ENCODE assay signal across 8 mouse cellular contexts in the genomic region with DNA sequence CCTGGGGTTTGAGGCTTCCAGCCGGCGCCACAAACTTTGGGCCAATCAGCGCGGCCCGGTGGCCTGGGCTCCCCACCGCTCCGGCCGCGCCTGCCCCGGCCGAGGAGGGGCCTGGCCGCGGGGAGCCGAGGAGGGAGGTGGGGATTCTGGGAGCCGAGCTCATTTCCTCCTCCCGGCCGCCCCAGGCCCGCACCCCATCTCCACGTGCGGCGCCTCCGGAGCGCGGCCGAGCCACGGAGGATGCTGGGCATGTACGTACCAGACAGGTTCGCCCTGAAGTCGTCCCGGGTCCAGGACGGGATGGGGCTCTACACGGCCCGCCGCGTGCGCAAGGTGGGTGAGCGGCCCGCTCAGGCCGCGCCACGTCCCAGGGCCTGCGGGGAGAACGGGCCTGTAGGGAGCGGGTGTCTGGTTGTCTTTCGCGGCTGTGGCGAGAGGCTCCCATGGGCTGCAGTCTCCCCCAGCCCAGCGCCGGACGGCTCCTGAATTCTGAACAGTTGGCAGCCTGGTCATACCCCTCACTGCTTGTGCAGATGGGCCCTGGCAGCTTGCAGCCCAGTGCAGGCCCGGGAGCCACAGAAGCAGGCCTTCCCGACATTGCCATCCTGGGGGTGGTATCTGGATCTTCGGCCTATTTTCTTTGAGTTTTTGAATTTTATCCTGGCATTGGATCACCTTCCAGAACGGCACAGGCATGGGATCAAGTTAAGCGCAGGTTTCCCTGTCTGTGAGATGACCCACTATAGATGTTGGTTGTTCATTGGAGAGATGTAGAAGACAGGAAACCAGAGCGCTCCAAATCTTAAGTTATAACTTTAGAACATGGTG. TPM values are rescaled to one million over a fixed set of nuclear protein-coding genes. Genes with fewer than 3 reads are reported as not detected.
DNase-seq lines count a peak whose midpoint lies in the region; ATAC-seq lines count a peak whose summit lies in the region.

A gene (plus strand): TSS at position 128 of the 828 bp plus-strand sequence.

- peak within 1 kb of the TSS; percentile 83 for H3K9ac ChIP-seq in limb, embryonic 11.5 days (ENCODE audit: low read length)
- peak within 1 kb of the TSS; percentile 81 for H3K9ac ChIP-seq in midbrain, embryonic 12.5 days (replicated peaks)
- peak within 1 kb of the TSS; percentile 81 for H3K9ac ChIP-seq in stomach, embryonic 16.5 days (ENCODE audit: low read length)

- DNase-seq in layer of hippocampus, adult 11-12 months (ENCODE audit: low spot score): peak; percentile 24
- DNase-seq in layer of hippocampus, adult 9-10 months (ENCODE audit: low spot score): no peak
- DNase-seq in embryonic facial prominence, embryonic 10.5 days (ENCODE audit: low spot score): peak; percentile 83
- peak; percentile 73 to 75 for DNase-seq in heart, adult 18-20 months
- DNase-seq in kidney, adult 11 months: peak; percentile 20
- peak; percentile 81 for DNase-seq in limb, embryonic 11.5 days (ENCODE audit: low spot score)

- H3K27ac ChIP-seq in embryonic facial prominence, embryonic 10.5 days (replicated peaks): peak within 1 kb of the TSS; percentile 96
- 0 out of 2 replicates have a peak within 1 kb of the TSS, but pooled peaks have one; percentile 30 for H3K27ac ChIP-seq in limb, embryonic 11.5 days (replicated peaks; ENCODE audit: low read depth, low read length)
- H3K27ac ChIP-seq in midbrain, embryonic 12.5 days (replicated peaks): peak within 1 kb of the TSS; percentile 49
- H3K27ac ChIP-seq in stomach, embryonic 16.5 days (ENCODE audit: low read length): peak within 1 kb of the TSS; percentile 74

- H3K36me3 ChIP-seq in embryonic facial prominence, embryonic 10.5 days (replicated peaks): no peaks in the 10 kb centered on the region
- H3K36me3 ChIP-seq in limb, embryonic 11.5 days (ENCODE audit: control insufficient read depth, insufficient read depth, low read length): no peaks in the 10 kb centered on the region
- H3K36me3 ChIP-seq in midbrain, embryonic 12.5 days: no peaks in the 10 kb centered on the region
- no peaks in the 10 kb centered on the region for H3K36me3 ChIP-seq in stomach, embryonic 16.5 days (ENCODE audit: control insufficient read depth, insufficient read depth, low read length)

- H3K4me1 ChIP-seq in embryonic facial prominence, embryonic 10.5 days: peaks cover 26% of the 10 kb centered on the region
- no peaks in the 10 kb centered on the region for H3K4me1 ChIP-seq in limb, embryonic 11.5 days (ENCODE audit: control insufficient read depth, insufficient read depth, low read length)
- H3K4me1 ChIP-seq in midbrain, embryonic 12.5 days: peaks cover 7% of the 10 kb centered on the region; the same call in 1 of the 2 replicates
- H3K4me1 ChIP-seq in stomach, embryonic 16.5 days (ENCODE audit: control insufficient read depth, insufficient read depth, low read length): peaks cover 4% of the 10 kb centered on the region; the same call in 1 of the 2 replicates

- H3K9me3 ChIP-seq in embryonic facial prominence, embryonic 10.5 days: no peaks in the 10 kb centered on the region
- no peaks in the 10 kb centered on the region for H3K9me3 ChIP-seq in limb, embryonic 11.5 days (ENCODE audit: control insufficient read depth, low read length)
- H3K9me3 ChIP-seq in midbrain, embryonic 12.5 days: no peaks in the 10 kb centered on the region
- H3K9me3 ChIP-seq in stomach, embryonic 16.5 days (replicated peaks; ENCODE audit: control insufficient read depth, low read length): no peaks in the 10 kb centered on the region

- WGBS in embryonic facial prominence, embryonic 10.5 days: 4% methylated on average over 56 of the region's 56 CpGs
- WGBS in limb, embryonic 11.5 days: 4% methylated on average over 56 of the region's 56 CpGs
- WGBS in midbrain, embryonic 12.5 days: 4% methylated on average over 52 of the region's 56 CpGs
- WGBS in stomach, embryonic 16.5 days: 4% methylated on average over 56 of the region's 56 CpGs

- H3K27me3 ChIP-seq in embryonic facial prominence, embryonic 10.5 days (replicated peaks; ENCODE audit: low read depth, poor library complexity, severe bottlenecking): no peaks in the 10 kb centered on the region
- no peaks in the 10 kb centered on the region for H3K27me3 ChIP-seq in limb, embryonic 11.5 days (ENCODE audit: control insufficient read depth, insufficient read depth, low read length)
- H3K27me3 ChIP-seq in midbrain, embryonic 12.5 days: no peaks in the 10 kb centered on the region
- no peaks in the 10 kb centered on the region for H3K27me3 ChIP-seq in stomach, embryonic 16.5 days (ENCODE audit: control insufficient read depth, insufficient read depth, low read length)

- peak; percentile 91 for ATAC-seq in limb, embryonic 11.5 days (ENCODE audit: insufficient number of reproducible peaks, low FRiP score, low TSS enrichment, low read depth)
- peak; percentile 94 for ATAC-seq in midbrain, embryonic 12.5 days (ENCODE audit: low FRiP score, low read depth)
- peak; percentile 97 for ATAC-seq in stomach, embryonic 16.5 days (ENCODE audit: insufficient read depth, low FRiP score)

- peak within 1 kb of the TSS; percentile 58 for H3K4me2 ChIP-seq in limb, embryonic 11.5 days (ENCODE audit: low read depth, severe bottlenecking)
- peak within 1 kb of the TSS; percentile 87 for H3K4me2 ChIP-seq in midbrain, embryonic 12.5 days (replicated peaks)
- peak within 1 kb of the TSS; percentile 73 for H3K4me2 ChIP-seq in stomach, embryonic 16.5 days (ENCODE audit: low read depth, low read length)

- H3K4me3 ChIP-seq in embryonic facial prominence, embryonic 10.5 days: peak within 1 kb of the TSS; percentile 68
- H3K4me3 ChIP-seq in limb, embryonic 11.5 days (ENCODE audit: low read depth, low read length): peak within 1 kb of the TSS; percentile 54
- peak within 1 kb of the TSS; percentile 63 for H3K4me3 ChIP-seq in midbrain, embryonic 12.5 days
- peak within 1 kb of the TSS; percentile 56 for H3K4me3 ChIP-seq in stomach, embryonic 16.5 days (replicated peaks; ENCODE audit: low read length)

RNA-seq across cellular contexts. Expression of the gene that starts here (rescaled TPM):
- 20.8 and 22.2 TPM in 2 replicates for polyA plus RNA-seq in embryonic facial prominence, embryonic 10.5 days (2016; fragmentation: Nextera tagmentation; extraction: Ambion mirVana)
- 1 to 10 TPM; 6.8 to 8.8 TPM for total RNA-seq in heart, adult 18-20 months (2021)
- 20.4 and 21.8 TPM in 2 replicates for polyA plus RNA-seq in limb, embryonic 11.5 days (2014; fragmentation: Nextera tagmentation; extraction: Ambion mirVana)
- polyA plus RNA-seq in midbrain, embryonic 12.5 days (2016; fragmentation: Nextera tagmentation; extraction: Ambion mirVana): 13.8 and 15.5 TPM in 2 replicates
- 18.2 and 20.5 TPM in 2 replicates for polyA plus RNA-seq in stomach, embryonic 16.5 days (2015; fragmentation: Nextera tagmentation; extraction: Ambion mirVana)

Comparison
In these comparisons a context has a peak if more than half of its experiments do, and no peak if none do; other contexts are left out.
1. H3K27ac ChIP-seq: peak in every context shown above with its lines; median percentile 96 in embryonic facial prominence, embryonic 10.5 days; 74 in stomach, embryonic 16.5 days; 49 in midbrain, embryonic 12.5 days; 30 in limb, embryonic 11.5 days.